Mouse (Mus musculus): ENCODE measurements around the gene Aasdh.

Gene Aasdh

GRCm38 (mm10) chr5:76841859-76842258, 63.5 kb downstream of the Aasdh start:
- DNase-seq (ENCODE audit: inconsistent ontology term): no peak

DNA sequence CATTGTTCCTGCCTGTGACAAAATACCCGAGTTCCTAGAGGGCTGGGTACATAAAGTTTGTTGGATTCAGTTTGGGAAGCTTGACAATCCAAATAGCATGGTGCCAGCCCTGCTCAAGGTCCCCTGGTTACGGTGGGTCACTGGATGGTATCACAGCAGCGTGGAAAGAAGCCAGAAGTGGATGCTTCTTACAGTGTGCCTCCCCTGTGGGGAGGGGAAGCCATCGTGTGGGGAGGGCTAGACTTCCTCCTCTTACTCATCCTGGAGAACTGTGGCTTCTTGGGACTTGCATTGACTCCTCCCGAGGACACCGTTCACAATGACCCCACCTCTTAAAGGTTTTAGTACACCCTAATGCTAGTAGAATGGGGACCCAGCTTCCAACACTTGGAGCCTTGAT, 65.5 kb downstream of the Aasdh start:
- DNase-seq (ENCODE audit: inconsistent ontology term): no peak

- no peak for DNase-seq (ENCODE audit: inconsistent ontology term)
Measured at GRCm38 (mm10) chr5:76837018-76837417, 68.3 kb downstream of the Aasdh start.

GRCm38 (mm10) chr5:76832529-76833210, 72.6 kb downstream of the Aasdh start:
- DNase-seq (ENCODE audit: inconsistent ontology term): no peak

DNA sequence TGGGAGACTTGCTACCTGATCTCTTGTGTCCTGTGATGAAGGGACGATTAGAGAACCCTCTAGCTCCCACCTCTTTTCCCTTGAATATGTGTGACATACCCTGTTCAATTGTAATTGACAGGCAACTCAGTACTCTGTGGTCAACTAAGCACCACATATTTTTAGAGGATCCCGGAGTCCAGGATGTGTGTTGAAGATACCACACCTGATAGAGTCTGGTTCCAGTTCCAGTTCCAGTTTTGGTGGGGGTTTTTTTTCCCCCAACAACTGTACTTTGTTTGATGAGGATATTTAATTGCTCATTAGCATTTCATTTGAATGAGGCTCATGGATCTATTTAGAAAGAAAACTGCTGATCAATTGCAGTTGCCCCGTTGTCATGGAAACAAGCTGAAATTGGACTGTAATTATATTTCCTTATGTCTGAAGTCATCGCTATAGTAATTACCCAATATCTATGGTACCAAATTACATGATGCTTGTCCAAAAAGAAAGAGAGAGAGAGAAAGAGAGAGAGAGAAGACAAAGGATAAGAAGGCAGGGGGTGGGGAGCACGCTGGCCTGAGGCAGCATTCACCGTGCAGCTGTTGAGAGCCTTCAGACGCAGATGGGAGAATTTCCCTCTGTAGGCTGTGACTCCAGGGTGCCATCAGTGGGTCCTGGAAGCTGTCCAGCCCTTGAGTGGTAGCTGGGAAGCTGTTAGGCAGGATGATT, 76.6 kb downstream of the Aasdh start:
- no peak for DNase-seq (ENCODE audit: inconsistent ontology term)

All from Muller cell, postnatal 12 days (primary cell).